Mouse (Mus musculus): ENCODE measurements around the gene Bcdin3d.

The Bcdin3d gene

DNA sequence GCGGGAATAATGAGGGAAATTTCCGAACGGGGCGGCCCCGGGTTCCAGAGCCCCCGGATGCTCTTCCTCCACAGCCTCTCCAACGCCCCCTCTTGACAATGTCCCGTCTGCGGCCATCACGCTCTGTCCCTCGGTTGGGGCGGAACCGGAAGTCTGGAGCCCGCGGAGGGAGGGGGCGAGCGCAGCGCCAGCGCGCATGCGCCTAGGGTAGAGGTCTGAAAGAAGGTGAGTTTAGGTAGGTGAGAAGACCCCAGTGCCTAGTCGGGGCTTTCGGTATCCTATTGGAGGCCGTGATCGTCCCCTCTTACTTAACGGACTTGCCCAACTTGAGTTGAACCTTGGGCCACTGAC is at the start of gene Bcdin3d:
Bcdin3d (minus strand) TSS at position 155 of the 351 bp plus-strand sequence.
- peak; percentile 96 for DNase-seq (ENCODE audit: low spot score)

- no peak for DNase-seq (ENCODE audit: low spot score)
Observed at GRCm38 (mm10) chr15:99520306-99520705, 45.8 kb upstream of the Bcdin3d start.

DNA sequence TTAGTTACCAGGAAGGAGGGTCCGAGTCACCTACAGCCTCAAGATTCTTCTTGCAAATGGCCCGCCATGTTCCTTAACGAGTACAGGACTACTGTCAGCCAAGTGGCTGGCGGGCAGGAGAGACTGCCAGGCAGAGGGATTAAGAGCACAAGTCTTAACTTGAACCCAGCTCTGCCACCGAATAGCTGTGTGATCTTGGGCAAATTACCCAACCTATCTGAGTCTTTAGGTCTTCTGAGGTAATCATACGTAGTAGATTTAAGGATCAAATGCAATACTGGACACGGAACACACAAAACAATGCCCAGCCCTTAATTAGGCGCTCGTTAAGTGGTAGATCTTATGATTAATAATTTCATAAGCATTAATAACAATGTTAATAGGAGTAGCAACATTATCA is 45.1 kb upstream of the Bcdin3d start:
- no peak for DNase-seq (ENCODE audit: low spot score)

DNA sequence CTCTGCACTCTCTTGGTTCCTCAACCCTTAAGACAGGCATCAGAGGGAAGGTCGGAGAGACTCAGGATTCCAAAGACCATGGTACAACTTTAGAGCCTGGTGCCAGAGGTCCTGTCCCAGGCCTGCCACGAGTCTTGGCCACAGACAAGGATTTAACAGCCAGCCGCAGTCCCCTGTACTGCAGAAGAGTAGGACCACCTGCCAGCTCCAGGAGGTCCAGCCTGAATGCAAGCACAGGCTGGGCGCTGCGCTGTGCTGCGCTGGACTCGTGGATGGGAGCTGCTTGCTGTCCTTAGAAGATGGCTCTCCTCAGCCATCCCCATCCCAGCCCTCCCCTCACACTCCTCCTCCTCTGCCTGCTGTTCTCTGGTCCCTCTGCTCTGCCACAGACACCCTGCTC is 43.2 kb upstream of the Bcdin3d start:
- DNase-seq (ENCODE audit: low spot score) = no peak

GRCm38 (mm10) chr15:99516715-99517114 is 42.2 kb upstream of the Bcdin3d start:
- DNase-seq (ENCODE audit: low spot score) = no peak

GRCm38 (mm10) chr15:99511797-99512525 is 37.4 kb upstream of the Bcdin3d start:
- DNase-seq (ENCODE audit: low spot score) = no peak

GRCm38 (mm10) chr15:99510621-99511020 is 36.1 kb upstream of the Bcdin3d start:
- DNase-seq (ENCODE audit: low spot score) = no peak

DNA sequence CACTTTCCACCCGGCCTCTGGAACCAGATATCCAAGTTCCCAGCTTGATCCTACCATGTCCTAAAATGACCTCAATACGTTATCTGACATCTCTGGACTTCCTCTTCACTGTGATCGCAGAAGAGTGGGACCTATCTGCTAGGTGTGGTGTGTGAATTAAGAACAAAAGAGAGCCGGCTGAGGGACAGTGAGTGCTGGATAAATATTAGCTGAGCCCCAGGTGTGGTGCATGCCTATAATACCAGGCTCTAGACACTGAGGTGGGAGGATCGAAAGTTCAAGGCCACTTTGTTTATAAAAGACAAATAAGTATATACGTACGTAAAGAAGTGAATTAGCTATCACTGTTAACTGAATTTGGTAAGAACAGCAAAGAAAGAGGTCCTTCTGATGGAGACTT is 35.3 kb upstream of the Bcdin3d start:
- DNase-seq (ENCODE audit: low spot score) = no peak

DNA sequence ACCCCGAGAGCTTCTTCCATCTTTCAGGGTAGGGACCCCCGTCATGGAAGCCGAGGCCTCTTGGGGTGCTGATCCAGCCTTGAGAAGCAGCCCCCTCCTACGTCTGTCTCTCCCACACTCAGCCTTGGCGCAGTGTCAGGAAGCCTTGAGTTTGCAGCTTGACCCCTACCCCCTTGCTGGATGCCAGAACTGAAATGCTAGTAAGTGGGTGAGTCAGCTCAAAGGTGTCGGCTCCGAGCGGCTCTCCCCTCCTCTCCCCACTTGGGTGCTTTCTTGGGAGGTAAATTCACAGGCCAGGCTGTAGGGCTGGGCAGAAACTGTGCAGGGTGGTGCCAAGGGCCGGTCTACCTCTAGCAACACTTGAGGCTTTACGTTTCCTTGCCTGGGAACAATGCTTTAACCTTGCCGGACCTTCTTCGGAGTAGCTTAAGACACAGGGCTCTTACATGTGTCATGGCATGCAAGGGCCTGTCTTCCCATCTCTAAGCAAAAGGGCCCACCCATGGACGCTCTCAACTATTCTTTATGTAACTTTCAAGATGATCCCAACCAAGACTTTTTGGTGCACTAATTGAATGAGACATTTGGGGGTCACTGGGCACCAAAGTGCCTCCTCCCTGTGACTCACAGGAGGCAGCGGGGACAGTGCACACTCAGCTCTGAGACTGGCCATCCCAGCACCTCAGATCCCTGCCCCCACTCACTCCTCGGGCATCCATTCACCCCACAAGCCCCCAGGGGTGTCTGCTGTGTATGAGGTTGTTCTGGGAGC is 31.0 kb upstream of the Bcdin3d start:
- peak; percentile 53 for DNase-seq (ENCODE audit: low spot score)

- no peak for DNase-seq (ENCODE audit: low spot score)
Observed at GRCm38 (mm10) chr15:99503256-99503655, 28.7 kb upstream of the Bcdin3d start.

GRCm38 (mm10) chr15:99502311-99502831 is 27.8 kb upstream of the Bcdin3d start:
- peak; percentile 28 for DNase-seq (ENCODE audit: low spot score)

GRCm38 (mm10) chr15:99501292-99502260 is 27.0 kb upstream of the Bcdin3d start:
- no peak for DNase-seq (ENCODE audit: low spot score)

DNA sequence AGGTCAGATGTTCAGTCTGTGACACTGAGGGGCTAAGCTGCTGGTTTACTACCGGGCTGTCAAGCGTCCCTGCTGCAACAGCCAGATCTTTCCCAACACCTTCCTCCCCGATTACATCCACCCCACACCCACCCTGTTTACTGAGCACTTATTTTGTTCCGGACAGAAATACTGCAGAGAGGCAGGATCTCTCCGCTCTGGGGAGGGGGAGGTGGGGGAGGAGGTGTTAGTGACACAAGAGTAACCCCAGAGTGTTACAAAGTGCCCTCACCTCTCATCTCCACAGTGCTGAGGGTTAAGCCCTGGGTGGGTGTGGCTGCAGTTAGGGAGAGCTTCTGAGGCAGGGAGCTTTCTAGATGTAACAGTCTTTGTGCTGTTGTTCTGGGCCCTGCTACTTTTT is 25.8 kb upstream of the Bcdin3d start:
- DNase-seq (ENCODE audit: low spot score) = no peak

GRCm38 (mm10) chr15:99499726-99500125 is 25.2 kb upstream of the Bcdin3d start:
- DNase-seq (ENCODE audit: low spot score) = no peak

GRCm38 (mm10) chr15:99498781-99499180 is 24.3 kb upstream of the Bcdin3d start:
- no peak for DNase-seq (ENCODE audit: low spot score)

GRCm38 (mm10) chr15:99498356-99498755 is 23.8 kb upstream of the Bcdin3d start:
- no peak for DNase-seq (ENCODE audit: low spot score)

- no peak for DNase-seq (ENCODE audit: low spot score)
Observed at GRCm38 (mm10) chr15:99497527-99498242, 23.2 kb upstream of the Bcdin3d start.

DNA sequence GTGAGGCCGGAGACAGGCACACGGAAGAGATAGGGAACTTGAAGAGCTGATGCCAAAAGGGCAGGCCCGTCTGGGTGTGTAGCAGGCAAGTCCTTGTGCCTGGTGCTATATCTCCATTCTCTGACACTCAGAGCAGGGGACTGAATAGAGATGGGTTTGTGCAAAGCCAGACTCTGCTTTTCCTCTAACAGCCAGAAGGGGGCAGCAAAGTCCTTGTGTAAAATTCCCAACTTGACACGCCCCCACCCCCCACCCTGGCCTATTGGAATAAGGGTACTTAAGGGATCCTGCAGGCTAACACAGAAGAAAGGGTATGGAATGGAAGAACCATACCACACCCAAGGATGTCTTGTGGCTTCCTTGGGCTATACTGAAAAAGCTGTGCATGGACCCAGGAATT is 22.5 kb upstream of the Bcdin3d start:
- DNase-seq (ENCODE audit: low spot score) = peak; percentile 89

GRCm38 (mm10) chr15:99484745-99485144 is 10.2 kb upstream of the Bcdin3d start:
- no peak for DNase-seq (ENCODE audit: low spot score)

- no peak for DNase-seq (ENCODE audit: low spot score)
Observed at GRCm38 (mm10) chr15:99475814-99476213, 1.3 kb upstream of the Bcdin3d start.

DNA sequence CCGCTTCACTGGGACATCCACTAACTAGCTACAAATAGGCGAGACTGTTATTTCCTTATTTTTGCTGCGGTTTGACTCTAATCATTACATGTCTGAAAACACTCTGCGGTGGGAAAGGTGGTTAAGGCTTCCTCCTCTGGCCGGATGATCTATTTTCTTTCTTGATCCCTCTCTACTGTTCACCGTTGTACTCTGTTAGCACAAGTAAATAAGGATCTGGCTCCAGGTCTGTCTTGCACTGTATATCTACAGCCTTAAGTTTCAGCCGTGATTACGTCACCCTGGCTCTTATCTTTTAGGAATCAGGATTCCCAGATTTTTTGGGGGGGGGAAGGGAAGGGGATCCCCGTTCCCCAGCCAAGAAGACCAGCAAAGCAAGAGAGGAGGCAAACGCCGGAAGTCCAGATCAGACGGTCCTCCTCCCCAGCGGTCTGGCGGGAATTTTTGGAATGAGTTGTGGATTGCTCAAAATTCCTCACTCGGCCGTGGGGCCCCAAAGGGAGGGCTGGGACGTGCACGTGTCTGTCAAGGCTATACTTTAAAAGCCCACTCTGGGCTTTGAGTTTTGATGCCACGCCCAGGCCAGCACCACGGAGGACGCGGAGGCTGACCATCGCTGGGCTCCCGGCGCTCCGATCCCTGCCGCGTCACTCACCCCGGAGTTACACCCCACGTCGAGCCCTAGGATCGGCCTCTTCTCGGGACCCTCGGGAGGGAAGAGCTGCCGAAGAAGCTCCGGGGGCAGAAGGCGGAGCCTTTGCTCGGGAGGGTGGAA is 542 bp downstream of the Bcdin3d start:
- DNase-seq (ENCODE audit: low spot score) = peak; percentile 61

Measured in retina, embryonic 14.5 days (tissue).